In the genomic region with DNA sequence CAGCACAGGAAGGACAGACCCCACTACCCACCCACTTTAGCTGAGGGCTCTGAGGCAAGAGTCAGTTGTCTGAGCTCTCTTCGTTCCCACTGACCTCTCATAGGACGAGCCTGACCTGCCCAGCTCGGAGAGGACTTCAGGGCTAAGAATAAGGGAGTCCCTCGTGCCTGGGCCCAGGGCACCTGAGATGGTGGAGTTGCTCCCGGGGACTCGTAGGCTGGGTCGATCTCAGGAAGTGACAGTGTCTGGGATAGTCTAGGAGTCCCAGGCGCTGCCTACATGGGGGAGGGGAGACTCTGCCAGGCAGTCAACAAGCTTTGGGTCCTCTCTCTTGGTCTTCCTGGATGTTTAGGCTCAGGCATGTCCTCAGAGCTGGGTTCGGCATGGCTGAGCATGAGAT, we compare ENCODE assay signal across 15 mouse cellular contexts. TPM values are rescaled to one million over a fixed set of nuclear protein-coding genes. Genes with fewer than 3 reads are reported as not detected.
DNase-seq lines count a peak whose midpoint lies in the region; ATAC-seq and TF ChIP-seq lines count a peak whose summit lies in the region.
"Had no signal": no experiment of that assay in that cellular context is flagged by ENCODE, and none has a peak within 500 bp of the region (broad histone marks: within the 10 kb centered on the region; RNA-seq: fewer than 3 reads in every experiment).

No protein-coding gene starts in this region.

- DNase-seq in heart, adult 11 months: peak; percentile 90
- DNase-seq in heart, postnatal 14 days: no peak
- no peak for DNase-seq in lung, embryonic 14.5 days
- no peak for DNase-seq in lung, adult 2 months
- DNase-seq in liver, embryonic 13.5 days: no peak
- no peak for DNase-seq in layer of hippocampus, adult 9-10 months (ENCODE audit: low spot score)
- DNase-seq: right cerebral cortex, adult 18-20 months; thymus, postnatal 25 days had no signal

- intact Hi-C loops in heart, postnatal 14 days (cut with DNase I): loop anchor here (2.0 kb wide), 1 partner anchor 28 kb away; a partner anchor contains a TSS

- no peak overlapping the region for H3K27ac ChIP-seq in lung, embryonic 14.5 days (ENCODE audit: low read depth)
- peak overlapping the region; percentile 86 for H3K27ac ChIP-seq in liver, embryonic 13.5 days
- H3K27ac ChIP-seq: hindbrain, postnatal 0 days; midbrain, embryonic 10.5 days had no signal

- 68% methylated on average over 9 of the region's 9 CpGs for WGBS in lung, embryonic 14.5 days
- WGBS in lung, adult 2 months: 76% methylated on average over 9 of the region's 9 CpGs
- 67% methylated on average over 9 of the region's 9 CpGs for WGBS in liver, embryonic 13.5 days (ENCODE audit: insufficient replicate concordance)

- H3K27me3 ChIP-seq in lung, embryonic 14.5 days (ENCODE audit: insufficient read depth, low read length): no peaks in the 10 kb centered on the region
- no peaks in the 10 kb centered on the region for H3K27me3 ChIP-seq in liver, embryonic 13.5 days
- H3K27me3 ChIP-seq: kidney, embryonic 15.5 days had no signal

- 0 out of 2 replicates have a peak overlapping the region, but pooled peaks have one; percentile 7 for H3K9ac ChIP-seq in lung, embryonic 14.5 days
- H3K9ac ChIP-seq in liver, embryonic 13.5 days: 0 out of 2 replicates have a peak overlapping the region, but pooled peaks have one; percentile 10
- H3K9ac ChIP-seq: kidney, embryonic 15.5 days had no signal

- no peaks in the 10 kb centered on the region for H3K36me3 ChIP-seq in lung, embryonic 14.5 days (ENCODE audit: insufficient read depth)
- H3K36me3 ChIP-seq in liver, embryonic 13.5 days: no peaks in the 10 kb centered on the region
- H3K36me3 ChIP-seq: kidney, embryonic 15.5 days; midbrain, embryonic 10.5 days had no signal

- 0 out of 2 replicates have a peak, but pooled peaks cover 4% of the 10 kb centered on the region for H3K4me1 ChIP-seq in lung, embryonic 14.5 days (ENCODE audit: insufficient read depth)
- H3K4me1 ChIP-seq in lung, adult 2 months (ENCODE audit: control insufficient read depth, insufficient read depth, low read length): peaks cover 4% of the 10 kb centered on the region
- H3K4me1 ChIP-seq in liver, embryonic 13.5 days (replicated peaks): peaks cover 53% of the 10 kb centered on the region

- ATAC-seq in lung, embryonic 14.5 days (ENCODE audit: insufficient read depth): no peak
- ATAC-seq in liver, embryonic 13.5 days (ENCODE audit: low read depth): peak; percentile 25
- ATAC-seq in megakaryocyte progenitor cell, adult 5-6 weeks (replicated peaks; ENCODE audit: poor library complexity): no peak
- ATAC-seq: forebrain, embryonic 14.5 days had no signal

- no peak for TF ChIP-seq CTCF in lung, embryonic 14.5 days (IDR thresholded peaks at IDR 0.05; ENCODE audit: low read depth)
- TF ChIP-seq CTCF in lung, adult 2 months (IDR thresholded peaks at IDR 0.05; ENCODE audit: insufficient read depth, low read length): no peak

- no peak overlapping the region for H3K4me2 ChIP-seq in lung, embryonic 14.5 days
- peak overlapping the region; percentile 3; the same call in 1 of the 2 replicates for H3K4me2 ChIP-seq in liver, embryonic 13.5 days

- H3K9me3 ChIP-seq in lung, embryonic 14.5 days (ENCODE audit: low read depth, low read length): no peaks in the 10 kb centered on the region
- H3K9me3 ChIP-seq in liver, embryonic 13.5 days (replicated peaks): no peaks in the 10 kb centered on the region
- H3K9me3 ChIP-seq: kidney, embryonic 15.5 days; midbrain, embryonic 10.5 days had no signal

- TF ChIP-seq POLR2A in lung, adult 2 months (IDR thresholded peaks at IDR 0.05; ENCODE audit: borderline replicate concordance, extremely low read depth, low read depth, low read length): no peak

- no peak overlapping the region for H3K4me3 ChIP-seq in lung, embryonic 14.5 days (ENCODE audit: low read depth, low read length)
- H3K4me3 ChIP-seq in lung, adult 2 months (replicated peaks; ENCODE audit: extremely low read depth, low read depth, low read length): no peak overlapping the region
- H3K4me3 ChIP-seq in liver, embryonic 13.5 days (replicated peaks): no peak overlapping the region
- H3K4me3 ChIP-seq: kidney, embryonic 15.5 days; midbrain, embryonic 10.5 days had no signal

RNA-seq across cellular contexts. Expression of a gene that starts 10.0 kb away (rescaled TPM):
- total RNA-seq in heart, postnatal 14 days (2021): 1 to 10 TPM; 1.7 to 2.4 TPM
- 0.59 and 1.4 TPM in 2 replicates for polyA plus RNA-seq in lung, embryonic 14.5 days (2014; fragmentation: Nextera tagmentation; extraction: Ambion mirVana)
- polyA plus RNA-seq in lung, adult 2 months (2012; rRNA removed): 0.86 and 1.0 TPM in 2 replicates
- polyA plus RNA-seq in liver, embryonic 13.5 days (2015; fragmentation: Nextera tagmentation; extraction: Ambion mirVana): 10.0 and 10.7 TPM in 2 replicates
- total RNA-seq in megakaryocyte progenitor cell, adult 5-6 weeks (2015): not detected in 2 replicates
- total RNA-seq in megakaryocyte progenitor cell, adult 5-6 weeks (2017): not detected in 2 replicates

RNA-seq across cellular contexts. Expression of a gene that starts 28.9 kb away (rescaled TPM):
- total RNA-seq in heart, postnatal 14 days (2021): 10 to 100 TPM; 14.1 to 15.9 TPM
- 68.9 and 71.3 TPM in 2 replicates for polyA plus RNA-seq in lung, embryonic 14.5 days (2014; fragmentation: Nextera tagmentation; extraction: Ambion mirVana)
- 157 and 174 TPM in 2 replicates for polyA plus RNA-seq in lung, adult 2 months (2012; rRNA removed)
- 42.2 and 44.1 TPM in 2 replicates for polyA plus RNA-seq in liver, embryonic 13.5 days (2015; fragmentation: Nextera tagmentation; extraction: Ambion mirVana)
- total RNA-seq in megakaryocyte progenitor cell, adult 5-6 weeks (2015): 11.9 and 14.4 TPM in 2 replicates
- total RNA-seq in megakaryocyte progenitor cell, adult 5-6 weeks (2017): 16.2 and 19.7 TPM in 2 replicates

RNA-seq across cellular contexts. Expression of a gene that starts 29.0 kb away (rescaled TPM):
- total RNA-seq in heart, postnatal 14 days (2021): 10 to 100 TPM; 53.5 to 58.1 TPM
- 226 and 229 TPM in 2 replicates for polyA plus RNA-seq in lung, embryonic 14.5 days (2014; fragmentation: Nextera tagmentation; extraction: Ambion mirVana)
- polyA plus RNA-seq in lung, adult 2 months (2012; rRNA removed): 133 and 168 TPM in 2 replicates
- polyA plus RNA-seq in liver, embryonic 13.5 days (2015; fragmentation: Nextera tagmentation; extraction: Ambion mirVana): 45.7 and 46.9 TPM in 2 replicates
- 71.6 and 75.3 TPM in 2 replicates for total RNA-seq in megakaryocyte progenitor cell, adult 5-6 weeks (2015)
- 24.2 and 25.8 TPM in 2 replicates for total RNA-seq in megakaryocyte progenitor cell, adult 5-6 weeks (2017)

RNA-seq across cellular contexts. Expression of a gene that starts 30.4 kb away (rescaled TPM):
- under 1 TPM in 1 of 2 experiments, not detected in 1; 0.39 TPM for total RNA-seq in heart, postnatal 14 days (2021)
- not detected in 2 replicates for polyA plus RNA-seq in lung, embryonic 14.5 days (2014; fragmentation: Nextera tagmentation; extraction: Ambion mirVana)
- 3.3 TPM in 1 of 2 replicates, not detected in the other for polyA plus RNA-seq in lung, adult 2 months (2012; rRNA removed)
- 0.22 TPM in 1 of 2 replicates, not detected in the other for polyA plus RNA-seq in liver, embryonic 13.5 days (2015; fragmentation: Nextera tagmentation; extraction: Ambion mirVana)
- total RNA-seq in megakaryocyte progenitor cell, adult 5-6 weeks (2015): not detected in 2 replicates
- 1.3 TPM in 1 of 2 replicates, not detected in the other for total RNA-seq in megakaryocyte progenitor cell, adult 5-6 weeks (2017)
- total RNA-seq: hindbrain, postnatal 0 days had no signal
- polyA plus RNA-seq: brain, embryonic 14.5 days; forebrain, embryonic 14.5 days; hindbrain, postnatal 0 days; midbrain, embryonic 10.5 days; stomach, embryonic 14.5 days had no signal

RNA-seq across cellular contexts. Expression of a gene that starts 36.1 kb away (rescaled TPM):
- 100 to 1,000 TPM; 222 to 244 TPM for total RNA-seq in heart, postnatal 14 days (2021)
- 150 and 162 TPM in 2 replicates for polyA plus RNA-seq in lung, embryonic 14.5 days (2014; fragmentation: Nextera tagmentation; extraction: Ambion mirVana)
- polyA plus RNA-seq in lung, adult 2 months (2012; rRNA removed): 48.0 and 51.4 TPM in 2 replicates
- polyA plus RNA-seq in liver, embryonic 13.5 days (2015; fragmentation: Nextera tagmentation; extraction: Ambion mirVana): 142 and 150 TPM in 2 replicates
- total RNA-seq in megakaryocyte progenitor cell, adult 5-6 weeks (2015): 107 and 121 TPM in 2 replicates
- 136 and 142 TPM in 2 replicates for total RNA-seq in megakaryocyte progenitor cell, adult 5-6 weeks (2017)
